Mouse (Mus musculus): Measurements from ENCODE around the gene Figla. TPM values are rescaled to one million over a fixed set of nuclear protein-coding genes. Genes with fewer than 3 reads are reported as not detected.

Figla gene
- polyA plus RNA-seq, 1 experiment: not detected

- no peaks in the 10 kb centered on the region for H3K4me1 ChIP-seq (ENCODE audit: control insufficient read depth, insufficient read depth, insufficient read length, low read length)
- H3K36me3 ChIP-seq (ENCODE audit: control insufficient read depth, insufficient read depth, low read length): no peaks in the 10 kb centered on the region
- 96% methylated on average over 3 of the region's 3 CpGs for WGBS
- TF ChIP-seq CTCF (IDR thresholded peaks at IDR 0.05; ENCODE audit: extremely low read depth, insufficient read length, insufficient replicate concordance, low read depth, low read length) (no peak), POLR2A (IDR thresholded peaks at IDR 0.05; ENCODE audit: low read depth, low read length) (no peak)
- H3K4me3 ChIP-seq (ENCODE audit: low read depth, low read length): no peak overlapping the region
- H3K27ac ChIP-seq (ENCODE audit: insufficient read depth, low read depth, low read length): no peak overlapping the region
- H3K27me3 ChIP-seq (ENCODE audit: control insufficient read depth, insufficient read depth, low read length): no peaks in the 10 kb centered on the region
Observed at GRCm38 (mm10) chr6:86060170-86060569, 44.2 kb downstream of the Figla start.

GRCm38 (mm10) chr6:86062226-86062625 is 46.3 kb downstream of the Figla start:
- H3K27me3 ChIP-seq (ENCODE audit: control insufficient read depth, insufficient read depth, low read length): no peaks in the 10 kb centered on the region
- H3K4me1 ChIP-seq (ENCODE audit: control insufficient read depth, insufficient read depth, insufficient read length, low read length): no peaks in the 10 kb centered on the region
- TF ChIP-seq CTCF (IDR thresholded peaks at IDR 0.05; ENCODE audit: extremely low read depth, insufficient read length, insufficient replicate concordance, low read depth, low read length) (no peak), POLR2A (IDR thresholded peaks at IDR 0.05; ENCODE audit: low read depth, low read length) (no peak)
- no peak overlapping the region for H3K27ac ChIP-seq (ENCODE audit: insufficient read depth, low read depth, low read length)
- no peaks in the 10 kb centered on the region for H3K36me3 ChIP-seq (ENCODE audit: control insufficient read depth, insufficient read depth, low read length)
- 57% methylated on average over 5 of the region's 5 CpGs for WGBS
- no peak overlapping the region for H3K4me3 ChIP-seq (ENCODE audit: low read depth, low read length)

GRCm38 (mm10) chr6:86062684-86063083 is 46.7 kb downstream of the Figla start:
- TF ChIP-seq CTCF (IDR thresholded peaks at IDR 0.05; ENCODE audit: extremely low read depth, insufficient read length, insufficient replicate concordance, low read depth, low read length): no peak
- no peak for TF ChIP-seq POLR2A (IDR thresholded peaks at IDR 0.05; ENCODE audit: low read depth, low read length)
- WGBS: 88% methylated on average over 2 of the region's 2 CpGs
- Histone ChIP-seq H3K27ac (ENCODE audit: insufficient read depth, low read depth, low read length) (no peak overlapping the region), H3K27me3 (ENCODE audit: control insufficient read depth, insufficient read depth, low read length) (no peaks in the 10 kb centered on the region), H3K36me3 (ENCODE audit: control insufficient read depth, insufficient read depth, low read length) (no peaks in the 10 kb centered on the region), H3K4me3 (ENCODE audit: low read depth, low read length) (no peak overlapping the region), H3K4me1 (ENCODE audit: control insufficient read depth, insufficient read depth, insufficient read length, low read length) (no peaks in the 10 kb centered on the region)

- Histone ChIP-seq H3K4me3 (ENCODE audit: low read depth, low read length) (no peak overlapping the region), H3K36me3 (ENCODE audit: control insufficient read depth, insufficient read depth, low read length) (no peaks in the 10 kb centered on the region), H3K4me1 (ENCODE audit: control insufficient read depth, insufficient read depth, insufficient read length, low read length) (no peaks in the 10 kb centered on the region), H3K27ac (ENCODE audit: insufficient read depth, low read depth, low read length) (no peak overlapping the region), H3K27me3 (ENCODE audit: control insufficient read depth, insufficient read depth, low read length) (no peaks in the 10 kb centered on the region)
- WGBS: 73% methylated on average over 6 of the region's 6 CpGs
- TF ChIP-seq POLR2A (IDR thresholded peaks at IDR 0.05; ENCODE audit: low read depth, low read length) (no peak), CTCF (IDR thresholded peaks at IDR 0.05; ENCODE audit: extremely low read depth, insufficient read length, insufficient replicate concordance, low read depth, low read length) (no peak)
Observed at GRCm38 (mm10) chr6:86064318-86065016, 48.5 kb downstream of the Figla start.

GRCm38 (mm10) chr6:86066727-86067126 is 50.8 kb downstream of the Figla start:
- 79% methylated on average over 6 of the region's 6 CpGs for WGBS
- TF ChIP-seq CTCF (IDR thresholded peaks at IDR 0.05; ENCODE audit: extremely low read depth, insufficient read length, insufficient replicate concordance, low read depth, low read length): no peak
- TF ChIP-seq POLR2A (IDR thresholded peaks at IDR 0.05; ENCODE audit: low read depth, low read length): no peak
- Histone ChIP-seq H3K4me3 (ENCODE audit: low read depth, low read length) (no peak overlapping the region), H3K27me3 (ENCODE audit: control insufficient read depth, insufficient read depth, low read length) (no peaks in the 10 kb centered on the region), H3K36me3 (ENCODE audit: control insufficient read depth, insufficient read depth, low read length) (no peaks in the 10 kb centered on the region), H3K27ac (ENCODE audit: insufficient read depth, low read depth, low read length) (no peak overlapping the region), H3K4me1 (ENCODE audit: control insufficient read depth, insufficient read depth, insufficient read length, low read length) (no peaks in the 10 kb centered on the region)

- Histone ChIP-seq H3K4me1 (ENCODE audit: control insufficient read depth, insufficient read depth, insufficient read length, low read length) (no peaks in the 10 kb centered on the region), H3K27me3 (ENCODE audit: control insufficient read depth, insufficient read depth, low read length) (no peaks in the 10 kb centered on the region), H3K36me3 (ENCODE audit: control insufficient read depth, insufficient read depth, low read length) (no peaks in the 10 kb centered on the region), H3K4me3 (ENCODE audit: low read depth, low read length) (no peak overlapping the region), H3K27ac (ENCODE audit: insufficient read depth, low read depth, low read length) (no peak overlapping the region)
- whole genome bisulfite sequencing: 61% methylated on average over 5 of the region's 5 CpGs
- no peak for TF ChIP-seq CTCF (IDR thresholded peaks at IDR 0.05; ENCODE audit: extremely low read depth, insufficient read length, insufficient replicate concordance, low read depth, low read length)
- no peak for TF ChIP-seq POLR2A (IDR thresholded peaks at IDR 0.05; ENCODE audit: low read depth, low read length)
Observed at GRCm38 (mm10) chr6:86067145-86067544, 51.2 kb downstream of the Figla start.

GRCm38 (mm10) chr6:86069009-86069408 is 53.0 kb downstream of the Figla start:
- WGBS: 70% methylated on average over 5 of the region's 5 CpGs
- Histone ChIP-seq H3K36me3 (ENCODE audit: control insufficient read depth, insufficient read depth, low read length) (no peaks in the 10 kb centered on the region), H3K27ac (ENCODE audit: insufficient read depth, low read depth, low read length) (no peak overlapping the region), H3K4me1 (ENCODE audit: control insufficient read depth, insufficient read depth, insufficient read length, low read length) (no peaks in the 10 kb centered on the region), H3K27me3 (ENCODE audit: control insufficient read depth, insufficient read depth, low read length) (no peaks in the 10 kb centered on the region), H3K4me3 (ENCODE audit: low read depth, low read length) (no peak overlapping the region)
- TF ChIP-seq CTCF (IDR thresholded peaks at IDR 0.05; ENCODE audit: extremely low read depth, insufficient read length, insufficient replicate concordance, low read depth, low read length) (no peak), POLR2A (IDR thresholded peaks at IDR 0.05; ENCODE audit: low read depth, low read length) (no peak)
